Mouse (Mus musculus) embryonic facial prominence, embryonic 11.5 days (tissue): ENCODE data around the gene Arglu1. TPM values are rescaled to one million over a fixed set of nuclear protein-coding genes. Genes with fewer than 3 reads are reported as not detected.

Experiments
- ATAC-seq: fragments of 200-750 bp; cut with Nextera tagmentation; replicated peaks from 2 replicates; pipeline ENCODE4 v1.8.0; 2017; ENCODE audit warnings: low read depth; ENCODE audit not compliant: insufficient number of reproducible peaks, low FRiP score, low TSS enrichment
- DNase-seq: peaks from one replicate; pipeline ENCODE4 v3.0.0-alpha.2; 2015; ENCODE audit warnings: low spot score
- H3K27ac ChIP-seq: fragments of 300-500 bp; sonication (generic); replicated peaks from 2 replicates; pipeline ENCODE4 v1.5.1; 2014; ENCODE audit warnings: mild to moderate bottlenecking, low read depth, low read length, control low read depth
- H3K27me3 ChIP-seq: fragments of 300-500 bp; sonication (generic); 2 replicates; pipeline ENCODE4 v1.6.1; 2014; ENCODE audit warnings: mild to moderate bottlenecking, low read length, moderate library complexity, mixed read lengths; ENCODE audit not compliant: control insufficient read depth, insufficient read depth
- H3K36me3 ChIP-seq: fragments of 300-500 bp; sonication (generic); replicated peaks from 2 replicates; pipeline ENCODE4 v1.6.1; 2014; ENCODE audit warnings: low read depth, mild to moderate bottlenecking, low read length, moderate library complexity, mixed read lengths; ENCODE audit not compliant: control insufficient read depth, insufficient read depth
- H3K4me1 ChIP-seq: fragments of 300-500 bp; sonication (generic); 2 replicates; pipeline ENCODE4 v1.6.1; 2014; ENCODE audit warnings: low read length, mixed read lengths; ENCODE audit not compliant: control insufficient read depth, insufficient read depth
- H3K4me2 ChIP-seq: fragments of 300-500 bp; sonication (generic); 2 replicates; pipeline ENCODE4 v1.6.1; 2014; ENCODE audit warnings: low read depth, mild to moderate bottlenecking, control low read depth, low read length, moderate library complexity
- H3K4me3 ChIP-seq: fragments of 300-500 bp; sonication (generic); 2 replicates; pipeline ENCODE4 v1.5.1; 2014; ENCODE audit warnings: low read depth, low read length, control low read depth
- H3K9ac ChIP-seq: fragments of 300-500 bp; sonication (generic); replicated peaks from 2 replicates; pipeline ENCODE4 v1.6.1; 2014; ENCODE audit warnings: mild to moderate bottlenecking, control low read depth, low read length
- H3K9me3 ChIP-seq: fragments of 300-500 bp; sonication (generic); replicated peaks from 2 replicates; pipeline ENCODE4 v1.6.1; 2016; ENCODE audit warnings: mild to moderate bottlenecking, low read length, inconsistent platforms, mixed read lengths; ENCODE audit not compliant: control insufficient read depth
- WGBS: fragments of 180-500 bp; shearing (Covaris S2); extraction: QIAGEN DNeasy Blood & Tissue Kit; methylation state at CpG from one replicate; pipeline ENCODE4 v1.1.7; 2014; 5-methylcytosine and 5-hydroxymethylcytosine counted together
- polyA plus RNA-seq: library from polyadenylated mRNA; unstranded; fragments of >200 nt; fragmentation: Nextera tagmentation; extraction: Ambion mirVana; gene quantifications from 2 replicates; pipeline ENCODE4 v1.2.1, GENCODE M21; 2014

The Arglu1 gene
- polyA plus RNA-seq, 1 experiment from 2014 or later: 156 TPM

DNA sequence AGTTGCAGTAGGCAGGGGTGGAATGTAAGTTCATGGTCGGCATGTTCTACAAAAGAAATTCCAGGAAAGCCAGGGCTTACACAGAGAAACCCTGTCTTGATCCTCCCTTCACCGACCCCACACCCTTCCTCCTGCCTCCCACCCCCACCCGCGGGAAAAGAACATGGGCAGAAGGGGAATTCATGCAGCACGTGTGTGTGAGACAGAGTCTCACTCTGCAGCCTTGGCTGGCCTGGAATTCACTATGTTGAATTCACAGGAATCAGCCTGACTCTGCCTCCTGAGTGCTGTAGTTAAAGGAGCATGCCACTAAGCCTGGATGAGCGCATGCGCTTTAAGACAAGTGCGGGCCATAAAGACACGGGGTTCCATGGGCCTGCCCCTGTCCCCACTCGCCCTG, 10.5 kb upstream of the Arglu1 start:
- Histone ChIP-seq H3K27me3 (no peaks in the 10 kb centered on the region), H3K27ac (no peak overlapping the region), H3K4me2 (no peak overlapping the region), H3K4me1 (no peaks in the 10 kb centered on the region), H3K9me3 (no peaks in the 10 kb centered on the region), H3K9ac (no peak overlapping the region), H3K4me3 (no peak overlapping the region), H3K36me3 (no peaks in the 10 kb centered on the region; the same call in 1 of the 2 replicates)
- ATAC-seq (no peak), DNase-seq (no peak)
- WGBS: 92% methylated on average over 10 of the region's 10 CpGs

GRCm38 (mm10) chr8:8700229-8700628, 9.9 kb upstream of the Arglu1 start:
- Histone ChIP-seq H3K9me3 (no peaks in the 10 kb centered on the region), H3K9ac (no peak overlapping the region), H3K4me2 (no peak overlapping the region), H3K27ac (no peak overlapping the region), H3K36me3 (no peaks in the 10 kb centered on the region; the same call in 1 of the 2 replicates), H3K4me1 (no peaks in the 10 kb centered on the region), H3K4me3 (no peak overlapping the region), H3K27me3 (no peaks in the 10 kb centered on the region)
- ATAC-seq (no peak), DNase-seq (no peak)
- 74% methylated on average over 4 of the region's 4 CpGs for WGBS

DNA sequence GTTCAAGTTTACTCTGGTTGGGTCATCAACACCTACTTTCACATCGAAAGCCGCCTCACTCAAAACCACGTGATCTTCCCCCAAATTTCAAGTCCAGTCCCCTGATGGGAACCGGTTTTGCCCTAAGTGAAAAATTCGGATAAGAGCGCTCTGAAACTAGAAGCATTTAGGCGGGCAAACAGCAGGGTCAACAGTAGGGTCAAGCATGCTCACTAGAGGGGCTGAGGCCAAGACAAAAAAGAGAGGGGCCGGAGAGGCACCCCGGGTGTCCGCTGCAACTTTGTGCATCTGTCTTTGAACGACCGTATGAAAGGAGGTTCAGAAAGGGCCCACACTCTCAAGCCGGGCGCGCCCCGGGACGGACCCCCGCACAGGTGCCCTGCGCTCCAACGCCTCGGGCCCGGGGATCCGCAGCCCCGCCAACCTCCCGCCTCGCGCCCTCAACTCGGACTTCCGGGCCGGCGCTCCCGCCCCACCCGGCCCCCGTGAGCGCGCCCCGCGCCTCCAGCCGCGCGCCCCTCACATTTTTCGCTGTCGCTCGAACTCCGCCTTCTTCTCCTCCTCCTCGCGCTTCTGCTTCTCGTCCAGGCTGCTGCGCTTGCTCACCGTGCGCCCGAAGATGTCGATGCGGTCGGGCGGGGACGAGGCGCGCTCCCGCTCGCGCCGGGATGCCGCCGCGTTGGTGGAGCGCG, 721 bp downstream of the Arglu1 start:
- peak overlapping the region; percentile 96 for H3K27ac ChIP-seq
- DNase-seq: peak; percentile 65
- peak; percentile 70 for ATAC-seq
- H3K9me3 ChIP-seq: no peaks in the 10 kb centered on the region
- WGBS: 0% methylated on average over 38 of the region's 68 CpGs
- no peaks in the 10 kb centered on the region for H3K27me3 ChIP-seq
- H3K4me2 ChIP-seq: peak overlapping the region; percentile 75
- peaks cover 7% of the 10 kb centered on the region for H3K4me1 ChIP-seq
- peak overlapping the region; percentile 94 for H3K4me3 ChIP-seq
- no peaks in the 10 kb centered on the region for H3K36me3 ChIP-seq
- peak overlapping the region; percentile 100 for H3K9ac ChIP-seq

DNA sequence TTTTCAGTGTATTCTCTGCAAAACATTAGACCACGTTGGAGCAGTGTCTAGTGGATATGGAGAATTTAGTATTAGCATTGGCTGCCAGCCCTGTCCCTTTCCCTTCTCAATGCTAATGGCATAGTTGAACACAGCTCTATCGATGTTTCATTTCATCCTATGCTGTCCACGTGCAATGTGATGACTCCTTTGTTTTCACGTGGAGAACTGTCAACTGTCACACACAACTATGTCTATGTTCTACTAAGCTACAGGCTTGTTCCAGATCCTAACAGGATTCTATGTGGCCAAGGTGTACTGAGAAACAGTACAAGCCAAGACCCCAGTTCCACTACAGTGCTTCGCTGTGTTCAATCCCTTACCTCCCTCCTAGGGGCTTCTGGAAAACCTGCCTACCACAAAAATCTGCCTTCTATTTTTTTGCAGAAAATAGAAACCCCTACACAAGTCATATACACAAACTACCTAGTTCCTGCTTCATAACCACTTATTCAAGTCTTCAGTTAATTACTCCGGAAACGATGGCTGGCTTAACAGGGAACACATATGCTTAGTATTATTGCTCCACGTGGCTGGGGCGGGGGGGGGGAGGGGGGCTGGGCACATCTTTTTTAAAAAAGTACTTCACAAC, 1.4 kb downstream of the Arglu1 start:
- DNase-seq: peak; percentile 43
- Histone ChIP-seq H3K9me3 (no peaks in the 10 kb centered on the region), H3K4me3 (peak overlapping the region; percentile 94), H3K27me3 (no peaks in the 10 kb centered on the region), H3K27ac (no peak overlapping the region), H3K9ac (peak overlapping the region; percentile 100), H3K4me2 (peak overlapping the region; percentile 75), H3K36me3 (no peaks in the 10 kb centered on the region), H3K4me1 (peaks cover 7% of the 10 kb centered on the region)
- ATAC-seq: no peak
- WGBS: 13% methylated on average over 9 of the region's 9 CpGs

DNA sequence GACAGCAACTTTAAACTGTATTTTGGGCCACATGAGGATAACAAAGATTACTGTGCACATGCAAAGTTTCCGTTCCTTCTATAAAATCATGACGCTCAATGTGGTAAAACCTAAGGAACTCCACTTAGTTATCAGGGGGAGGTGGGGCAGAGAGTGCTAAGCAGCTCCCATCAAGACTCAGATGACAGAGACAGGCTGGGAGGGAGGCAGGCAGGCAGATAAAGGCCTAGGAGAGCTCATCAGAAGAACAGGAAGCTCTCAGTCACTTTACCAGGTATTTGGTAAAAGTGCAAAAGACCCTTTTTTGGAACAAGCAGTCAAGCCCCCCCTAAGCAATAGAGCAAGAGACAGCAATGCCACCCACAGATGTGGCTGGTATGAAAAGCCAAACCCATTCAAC, 4.8 kb downstream of the Arglu1 start:
- no peaks in the 10 kb centered on the region for H3K27me3 ChIP-seq
- H3K4me2 ChIP-seq: no peak overlapping the region
- no peak overlapping the region for H3K27ac ChIP-seq
- H3K4me1 ChIP-seq: peaks cover 7% of the 10 kb centered on the region
- ATAC-seq: no peak
- WGBS: 91% methylated on average over 2 of the region's 2 CpGs
- no peak for DNase-seq
- H3K9ac ChIP-seq: no peak overlapping the region
- H3K9me3 ChIP-seq: no peaks in the 10 kb centered on the region
- H3K36me3 ChIP-seq: no peaks in the 10 kb centered on the region
- H3K4me3 ChIP-seq: no peak overlapping the region

DNA sequence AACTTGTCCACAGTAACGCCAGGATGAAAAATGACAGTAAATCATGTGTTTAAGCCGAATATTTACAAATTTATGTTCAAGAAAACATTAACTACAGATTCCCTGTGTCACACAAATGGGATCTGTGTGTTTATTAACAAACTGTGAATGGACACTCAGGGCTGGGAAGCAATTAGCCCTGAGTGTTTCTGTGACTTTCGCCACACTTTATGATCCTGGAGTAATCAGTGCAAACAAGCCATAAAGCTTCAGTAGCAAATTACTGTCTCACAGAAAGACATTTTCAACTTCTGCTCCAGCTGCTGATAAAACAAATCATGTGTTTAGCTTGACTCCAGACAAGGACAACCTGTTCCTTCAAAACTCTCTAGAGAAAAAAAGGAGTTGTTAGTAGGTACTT, 7.6 kb downstream of the Arglu1 start:
- WGBS: 92% methylated on average over 3 of the region's 3 CpGs
- Histone ChIP-seq H3K9ac (no peak overlapping the region), H3K4me3 (no peak overlapping the region), H3K27me3 (no peaks in the 10 kb centered on the region), H3K4me2 (no peak overlapping the region), H3K9me3 (no peaks in the 10 kb centered on the region), H3K4me1 (no peaks in the 10 kb centered on the region; the same call in 1 of the 2 replicates), H3K36me3 (peaks cover 5% of the 10 kb centered on the region), H3K27ac (no peak overlapping the region)
- DNase-seq (no peak), ATAC-seq (no peak)

DNA sequence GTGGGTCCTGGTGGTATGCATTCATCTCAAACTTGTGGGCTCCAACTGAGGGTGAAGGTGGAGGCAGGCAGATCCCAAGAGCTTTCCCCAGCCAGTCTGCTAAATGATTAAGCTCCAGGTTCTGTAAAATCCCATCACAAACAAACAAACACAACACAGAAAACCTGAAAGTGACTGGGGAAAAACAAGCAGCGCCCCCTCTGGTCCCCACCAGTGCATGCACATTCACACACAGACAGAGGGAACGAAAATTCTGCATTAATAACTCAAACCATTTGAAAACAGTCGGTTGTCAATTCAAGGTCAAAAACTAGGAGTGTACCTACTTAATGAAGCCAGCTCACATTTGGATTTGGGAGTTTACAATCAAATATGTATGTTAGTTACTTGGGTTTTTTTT, 12.1 kb downstream of the Arglu1 start:
- Histone ChIP-seq H3K27me3 (no peaks in the 10 kb centered on the region), H3K4me3 (no peak overlapping the region), H3K27ac (no peak overlapping the region), H3K4me1 (no peaks in the 10 kb centered on the region), H3K9ac (no peak overlapping the region), H3K4me2 (no peak overlapping the region), H3K9me3 (no peaks in the 10 kb centered on the region), H3K36me3 (peaks cover 7% of the 10 kb centered on the region)
- no peak for ATAC-seq
- WGBS: 90% methylated on average over 3 of the region's 3 CpGs
- DNase-seq: no peak

DNA sequence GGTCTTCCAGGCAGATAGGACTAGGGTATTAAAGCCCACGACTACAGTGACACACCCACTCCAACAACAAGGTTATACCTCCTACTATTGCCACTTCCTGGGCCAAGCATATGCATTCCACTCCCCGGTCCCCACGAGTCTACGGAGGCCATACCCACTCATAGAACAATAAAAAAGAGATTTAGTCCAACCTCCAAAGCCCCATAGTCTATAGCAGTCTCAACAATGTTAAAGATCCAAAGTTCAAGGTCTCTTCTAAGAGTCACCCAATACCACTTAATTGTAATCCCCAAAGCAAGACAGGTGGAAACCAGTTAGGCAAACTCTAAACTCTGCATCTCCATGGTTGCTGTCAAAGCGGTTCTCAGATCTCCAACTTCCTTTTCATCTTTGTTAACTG, 15.5 kb downstream of the Arglu1 start:
- Histone ChIP-seq H3K27ac (no peak overlapping the region), H3K36me3 (peaks cover 7% of the 10 kb centered on the region), H3K4me1 (no peaks in the 10 kb centered on the region), H3K9me3 (no peaks in the 10 kb centered on the region), H3K9ac (no peak overlapping the region), H3K4me2 (no peak overlapping the region), H3K27me3 (no peaks in the 10 kb centered on the region), H3K4me3 (no peak overlapping the region)
- 88% methylated on average over 5 of the region's 5 CpGs for WGBS
- no peak for ATAC-seq
- no peak for DNase-seq
